Mouse (Mus musculus) forebrain, embryonic 15.5 days (tissue): ENCODE results near the gene St6galnac5. TPM values are rescaled to one million over a fixed set of nuclear protein-coding genes. Genes with fewer than 3 reads are reported as not detected.

Source experiments
- ATAC-seq: fragments of 200-750 bp; cut with Nextera tagmentation; replicated peaks from 2 replicates; pipeline ENCODE4 v1.8.0; 2017; ENCODE audit warnings: mild to moderate bottlenecking, moderate TSS enrichment, moderate library complexity
- H3K27ac ChIP-seq: fragments of 300-500 bp; sonication (generic); replicated peaks from 2 replicates; pipeline ENCODE4 v1.5.1; 2015; ENCODE audit warnings: mild to moderate bottlenecking, inconsistent platforms
- H3K27me3 ChIP-seq: fragments of 300-500 bp; sonication (generic); 2 replicates; pipeline ENCODE4 v1.6.1; 2015; ENCODE audit warnings: inconsistent platforms
- H3K36me3 ChIP-seq: fragments of 300-500 bp; sonication (generic); 2 replicates; pipeline ENCODE4 v1.6.1; 2015; ENCODE audit warnings: mild to moderate bottlenecking, inconsistent platforms
- H3K4me1 ChIP-seq: fragments of 300-500 bp; sonication (generic); 2 replicates; pipeline ENCODE4 v1.6.1; 2015; ENCODE audit warnings: inconsistent platforms
- H3K4me2 ChIP-seq: fragments of 300-500 bp; sonication (generic); replicated peaks from 2 replicates; pipeline ENCODE4 v1.6.1; 2015; ENCODE audit warnings: mild to moderate bottlenecking, inconsistent platforms
- H3K4me3 ChIP-seq: fragments of 300-500 bp; sonication (generic); 2 replicates; pipeline ENCODE4 v1.5.1; 2015; ENCODE audit warnings: mild to moderate bottlenecking, inconsistent platforms
- H3K9ac ChIP-seq: fragments of 300-500 bp; sonication (generic); replicated peaks from 2 replicates; pipeline ENCODE4 v1.6.1; 2015; ENCODE audit warnings: mild to moderate bottlenecking, inconsistent platforms
- H3K9me3 ChIP-seq: fragments of 300-500 bp; sonication (generic); 2 replicates; pipeline ENCODE4 v1.6.1; 2016; ENCODE audit warnings: inconsistent platforms
- WGBS: fragments of 180-500 bp; shearing (Covaris S2); methylation state at CpG from one replicate; pipeline ENCODE4 v1.1.7; 2015; ENCODE audit warnings: mixed read lengths; 5-methylcytosine and 5-hydroxymethylcytosine counted together
- polyA plus RNA-seq: library from polyadenylated mRNA; unstranded; fragments of >200 nt; fragmentation: Nextera tagmentation; extraction: Ambion mirVana; gene quantifications from 2 replicates; pipeline ENCODE4 v1.2.1, GENCODE M21; 2015

St6galnac5 gene
- polyA plus RNA-seq, 1 experiment from 2014 or later: 18.3 TPM

GRCm38 (mm10) chr3:152928287-152928975 is 53.6 kb downstream of the St6galnac5 start:
- Histone ChIP-seq H3K9ac (no peak overlapping the region), H3K4me1 (peaks cover 15% of the 10 kb centered on the region), H3K27ac (peak overlapping the region; percentile 34), H3K4me2 (no peak overlapping the region), H3K36me3 (no peaks in the 10 kb centered on the region), H3K9me3 (no peaks in the 10 kb centered on the region), H3K4me3 (no peak overlapping the region), H3K27me3 (no peaks in the 10 kb centered on the region)
- ATAC-seq: no peak
- WGBS: 46% methylated on average over 13 of the region's 13 CpGs

GRCm38 (mm10) chr3:152926166-152926565 is 55.9 kb downstream of the St6galnac5 start:
- ATAC-seq: no peak
- Histone ChIP-seq H3K9me3 (no peaks in the 10 kb centered on the region), H3K4me2 (no peak overlapping the region), H3K27me3 (no peaks in the 10 kb centered on the region), H3K4me3 (no peak overlapping the region), H3K27ac (no peak overlapping the region), H3K4me1 (peaks cover 15% of the 10 kb centered on the region), H3K9ac (no peak overlapping the region), H3K36me3 (no peaks in the 10 kb centered on the region)
- WGBS: 82% methylated on average over 4 of the region's 4 CpGs

DNA sequence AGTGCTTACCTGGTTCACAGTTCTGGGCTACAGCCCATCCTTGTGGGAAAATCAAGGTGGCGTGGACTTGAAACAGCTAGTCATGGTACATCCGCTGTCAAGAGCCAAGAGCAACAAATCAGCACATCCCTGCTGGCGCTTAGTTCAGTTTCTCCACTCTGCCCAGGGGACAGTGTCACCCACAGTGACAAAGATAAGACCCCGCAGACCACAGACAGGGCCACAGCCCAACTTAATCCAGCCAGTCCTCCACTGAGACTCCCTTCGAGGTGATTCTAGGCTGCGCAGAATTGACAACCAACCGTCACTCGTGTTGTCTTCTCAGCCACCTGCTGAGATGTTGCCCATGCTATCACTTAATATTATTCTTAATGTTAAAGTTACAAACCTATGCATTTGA is 56.7 kb downstream of the St6galnac5 start:
- no peaks in the 10 kb centered on the region for H3K9me3 ChIP-seq
- 92% methylated on average over 8 of the region's 8 CpGs for WGBS
- no peaks in the 10 kb centered on the region for H3K36me3 ChIP-seq
- H3K4me1 ChIP-seq: peaks cover 15% of the 10 kb centered on the region
- no peak overlapping the region for H3K27ac ChIP-seq
- H3K27me3 ChIP-seq: no peaks in the 10 kb centered on the region
- no peak overlapping the region for H3K9ac ChIP-seq
- no peak overlapping the region for H3K4me2 ChIP-seq
- no peak for ATAC-seq
- H3K4me3 ChIP-seq: no peak overlapping the region

DNA sequence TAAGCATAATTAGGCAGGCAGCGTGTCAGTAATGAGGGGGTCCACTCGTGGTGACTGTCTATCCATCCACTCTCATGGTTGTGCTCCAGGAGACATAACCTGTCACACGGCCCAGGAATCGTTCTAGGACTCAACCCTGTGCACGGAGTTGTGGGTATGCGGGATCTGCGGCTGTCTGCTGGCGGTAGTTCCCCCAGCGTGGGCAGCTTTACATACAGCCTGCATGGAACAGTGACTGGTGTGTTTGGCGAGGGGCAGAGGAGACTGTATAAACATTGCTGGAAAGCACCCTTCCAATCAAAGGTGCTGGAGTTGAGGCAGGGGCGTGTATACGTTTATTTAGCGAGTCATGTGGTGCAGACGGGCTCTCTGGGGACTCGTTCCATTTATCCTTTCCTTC is 58.5 kb downstream of the St6galnac5 start:
- Histone ChIP-seq H3K36me3 (no peaks in the 10 kb centered on the region), H3K4me3 (no peak overlapping the region), H3K9me3 (no peaks in the 10 kb centered on the region), H3K27ac (no peak overlapping the region), H3K4me1 (peaks cover 5% of the 10 kb centered on the region), H3K27me3 (no peaks in the 10 kb centered on the region), H3K9ac (no peak overlapping the region), H3K4me2 (no peak overlapping the region)
- 81% methylated on average over 15 of the region's 15 CpGs for WGBS
- ATAC-seq: no peak; the same call in 1 of the 2 replicates

DNA sequence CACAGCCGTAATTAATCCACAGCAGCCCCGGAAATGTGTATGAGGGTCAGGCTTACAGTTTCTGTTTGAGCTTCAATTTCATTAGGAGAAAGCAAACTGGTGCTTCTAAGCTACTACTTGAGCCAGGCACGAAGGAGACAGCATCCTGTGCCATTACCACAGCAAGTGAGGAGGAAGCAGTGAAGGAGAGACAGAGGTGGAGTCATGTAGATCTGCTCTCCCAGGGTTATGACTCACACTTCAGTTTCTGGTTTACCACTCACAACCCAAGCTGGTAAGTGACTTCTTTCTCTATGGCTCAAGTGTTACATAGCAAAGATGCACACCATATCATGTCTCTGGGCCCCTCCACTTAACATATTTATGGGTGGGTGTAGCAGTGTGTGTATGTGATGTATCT is 61.7 kb downstream of the St6galnac5 start:
- no peaks in the 10 kb centered on the region for H3K9me3 ChIP-seq
- no peaks in the 10 kb centered on the region for H3K36me3 ChIP-seq
- no peak overlapping the region for H3K9ac ChIP-seq
- WGBS: 81% methylated on average over 3 of the region's 3 CpGs
- ATAC-seq: no peak
- no peak overlapping the region for H3K4me3 ChIP-seq
- no peaks in the 10 kb centered on the region for H3K4me1 ChIP-seq
- H3K4me2 ChIP-seq: no peak overlapping the region
- no peak overlapping the region for H3K27ac ChIP-seq
- no peaks in the 10 kb centered on the region for H3K27me3 ChIP-seq

GRCm38 (mm10) chr3:152919101-152919500 is 62.9 kb downstream of the St6galnac5 start:
- Histone ChIP-seq H3K27me3 (no peaks in the 10 kb centered on the region), H3K9me3 (no peaks in the 10 kb centered on the region), H3K4me3 (no peak overlapping the region), H3K4me1 (no peaks in the 10 kb centered on the region), H3K27ac (no peak overlapping the region), H3K9ac (no peak overlapping the region), H3K4me2 (no peak overlapping the region), H3K36me3 (no peaks in the 10 kb centered on the region)
- no peak for ATAC-seq
- WGBS: 77% methylated on average over 10 of the region's 10 CpGs

DNA sequence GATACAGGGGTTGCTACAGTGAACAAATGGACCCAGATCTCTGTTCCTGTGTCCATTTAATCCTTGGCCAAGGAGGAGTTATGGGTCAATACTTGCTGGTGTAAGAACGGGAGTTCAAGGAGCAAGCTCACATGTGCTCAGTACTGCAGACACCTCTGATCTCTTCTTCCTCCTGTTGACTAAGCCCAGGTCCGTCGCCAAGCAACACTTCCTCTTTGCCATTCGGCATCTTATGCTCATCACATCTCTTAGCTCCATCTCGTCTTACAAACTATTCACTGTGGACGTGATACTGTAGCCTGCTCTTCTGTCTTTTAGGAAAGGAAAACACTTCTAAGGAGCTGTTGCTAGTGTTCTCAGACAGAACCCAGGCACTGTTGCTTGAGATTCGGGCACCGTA is 64.5 kb downstream of the St6galnac5 start:
- no peaks in the 10 kb centered on the region for H3K4me1 ChIP-seq
- no peak overlapping the region for H3K27ac ChIP-seq
- H3K9ac ChIP-seq: no peak overlapping the region
- H3K9me3 ChIP-seq: no peaks in the 10 kb centered on the region
- ATAC-seq: no peak
- 84% methylated on average over 8 of the region's 8 CpGs for WGBS
- no peak overlapping the region for H3K4me2 ChIP-seq
- no peak overlapping the region for H3K4me3 ChIP-seq
- no peaks in the 10 kb centered on the region for H3K27me3 ChIP-seq
- no peaks in the 10 kb centered on the region for H3K36me3 ChIP-seq

GRCm38 (mm10) chr3:152914376-152914775 is 67.7 kb downstream of the St6galnac5 start:
- no peak overlapping the region for H3K4me2 ChIP-seq
- H3K9ac ChIP-seq: no peak overlapping the region
- H3K4me3 ChIP-seq: no peak overlapping the region
- ATAC-seq: no peak
- no peaks in the 10 kb centered on the region for H3K4me1 ChIP-seq
- H3K27me3 ChIP-seq: no peaks in the 10 kb centered on the region
- no peaks in the 10 kb centered on the region for H3K36me3 ChIP-seq
- H3K27ac ChIP-seq: no peak overlapping the region
- H3K9me3 ChIP-seq: no peaks in the 10 kb centered on the region
- 89% methylated on average over 6 of the region's 6 CpGs for WGBS

- Histone ChIP-seq H3K9me3 (no peaks in the 10 kb centered on the region), H3K4me3 (no peak overlapping the region), H3K9ac (no peak overlapping the region), H3K36me3 (no peaks in the 10 kb centered on the region), H3K4me1 (no peaks in the 10 kb centered on the region), H3K27me3 (no peaks in the 10 kb centered on the region), H3K27ac (no peak overlapping the region), H3K4me2 (no peak overlapping the region)
- no peak for ATAC-seq
- WGBS: 94% methylated on average over 3 of the region's 3 CpGs
Measured at GRCm38 (mm10) chr3:152913625-152914024, 68.4 kb downstream of the St6galnac5 start.

GRCm38 (mm10) chr3:152913150-152913549 is 68.9 kb downstream of the St6galnac5 start:
- Histone ChIP-seq H3K9ac (no peak overlapping the region), H3K27ac (no peak overlapping the region), H3K4me2 (no peak overlapping the region), H3K4me1 (no peaks in the 10 kb centered on the region), H3K27me3 (no peaks in the 10 kb centered on the region), H3K36me3 (no peaks in the 10 kb centered on the region), H3K9me3 (no peaks in the 10 kb centered on the region), H3K4me3 (no peak overlapping the region)
- no peak for ATAC-seq
- 95% methylated on average over 10 of the region's 10 CpGs for WGBS

- H3K4me3 ChIP-seq: no peak overlapping the region
- ATAC-seq: no peak
- H3K4me2 ChIP-seq: no peak overlapping the region
- H3K27ac ChIP-seq: no peak overlapping the region
- H3K27me3 ChIP-seq: no peaks in the 10 kb centered on the region
- H3K9me3 ChIP-seq: no peaks in the 10 kb centered on the region
- WGBS: 90% methylated on average over 23 of the region's 23 CpGs
- H3K4me1 ChIP-seq: no peaks in the 10 kb centered on the region
- H3K9ac ChIP-seq: no peak overlapping the region
- H3K36me3 ChIP-seq: no peaks in the 10 kb centered on the region
Measured at GRCm38 (mm10) chr3:152912216-152913101, 69.6 kb downstream of the St6galnac5 start.

DNA sequence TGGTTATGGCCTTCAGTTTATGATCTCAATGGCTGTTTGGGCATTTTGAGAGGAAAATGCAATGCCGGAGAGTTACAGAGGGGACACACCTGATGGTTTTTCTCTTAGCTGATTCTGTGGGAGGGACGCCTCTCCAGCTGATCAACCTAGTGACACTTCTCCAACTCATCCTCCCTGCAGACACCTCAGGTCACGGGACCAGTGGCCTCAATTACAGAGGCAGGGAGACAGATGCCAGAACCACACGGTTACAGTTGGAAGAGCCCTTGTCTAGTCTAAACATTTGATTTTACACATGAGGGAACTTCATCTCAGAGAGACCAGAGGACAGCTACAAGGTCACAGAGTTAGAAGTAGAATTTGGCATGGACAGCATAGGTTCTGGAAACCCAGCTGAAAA is 70.5 kb downstream of the St6galnac5 start:
- WGBS: 92% methylated on average over 4 of the region's 4 CpGs
- Histone ChIP-seq H3K36me3 (no peaks in the 10 kb centered on the region), H3K27me3 (no peaks in the 10 kb centered on the region), H3K9ac (no peak overlapping the region), H3K4me2 (no peak overlapping the region), H3K4me3 (no peak overlapping the region), H3K27ac (no peak overlapping the region), H3K4me1 (no peaks in the 10 kb centered on the region), H3K9me3 (no peaks in the 10 kb centered on the region)
- ATAC-seq: no peak
